Mouse (Mus musculus) neural tube, embryonic 13.5 days (tissue): ENCODE data around the gene Stk33. TPM values are rescaled to one million over a fixed set of nuclear protein-coding genes. Genes with fewer than 3 reads are reported as not detected.
"Not testable (repeated sequence)": the region's sequence is repeated elsewhere in the genome, so short reads cannot be mapped to it uniquely, and the experiment has no call there.

Experiments used
- ATAC-seq: fragments of 200-750 bp; cut with Nextera tagmentation; 2 replicates; pipeline ENCODE4 v1.8.0; 2017; ENCODE audit warnings: low read depth, mild to moderate bottlenecking, moderate TSS enrichment, moderate library complexity
- H3K27ac ChIP-seq: fragments of 300-500 bp; sonication (generic); replicated peaks from 2 replicates; pipeline ENCODE4 v1.5.1; 2015; ENCODE audit warnings: moderate library complexity, mild to moderate bottlenecking, inconsistent platforms
- H3K27me3 ChIP-seq: fragments of 300-500 bp; sonication (generic); 2 replicates; pipeline ENCODE4 v1.6.1; 2015; ENCODE audit warnings: mild to moderate bottlenecking, inconsistent platforms
- H3K36me3 ChIP-seq: fragments of 300-500 bp; sonication (generic); 2 replicates; pipeline ENCODE4 v1.6.1; 2015; ENCODE audit warnings: mild to moderate bottlenecking, inconsistent platforms
- H3K4me1 ChIP-seq: fragments of 300-500 bp; sonication (generic); replicated peaks from 2 replicates; pipeline ENCODE4 v1.6.1; 2015; ENCODE audit warnings: inconsistent platforms
- H3K4me2 ChIP-seq: fragments of 300-500 bp; sonication (generic); 2 replicates; pipeline ENCODE4 v1.6.1; 2015; ENCODE audit warnings: inconsistent platforms, mild to moderate bottlenecking, moderate library complexity
- H3K4me3 ChIP-seq: fragments of 300-500 bp; sonication (generic); 2 replicates; pipeline ENCODE4 v1.5.1; 2015; ENCODE audit warnings: mild to moderate bottlenecking, inconsistent platforms
- H3K9ac ChIP-seq: fragments of 300-500 bp; sonication (generic); 2 replicates; pipeline ENCODE4 v1.6.1; 2015; ENCODE audit warnings: moderate library complexity, mild to moderate bottlenecking, inconsistent platforms
- H3K9me3 ChIP-seq: fragments of 300-500 bp; sonication (generic); 2 replicates; pipeline ENCODE4 v1.6.1; 2016; ENCODE audit warnings: inconsistent platforms
- WGBS: fragments of 180-500 bp; shearing (Covaris S2); methylation state at CpG from one replicate; pipeline ENCODE4 v1.1.7; 2015; 5-methylcytosine and 5-hydroxymethylcytosine counted together
- polyA plus RNA-seq: library from polyadenylated mRNA; unstranded; fragments of >200 nt; fragmentation: Nextera tagmentation; extraction: Ambion mirVana; gene quantifications from 2 replicates; pipeline ENCODE4 v1.2.1, GENCODE M21; 2015

Stk33 gene
- polyA plus RNA-seq, 1 experiment from 2014 or later, result 4.2 TPM

DNA sequence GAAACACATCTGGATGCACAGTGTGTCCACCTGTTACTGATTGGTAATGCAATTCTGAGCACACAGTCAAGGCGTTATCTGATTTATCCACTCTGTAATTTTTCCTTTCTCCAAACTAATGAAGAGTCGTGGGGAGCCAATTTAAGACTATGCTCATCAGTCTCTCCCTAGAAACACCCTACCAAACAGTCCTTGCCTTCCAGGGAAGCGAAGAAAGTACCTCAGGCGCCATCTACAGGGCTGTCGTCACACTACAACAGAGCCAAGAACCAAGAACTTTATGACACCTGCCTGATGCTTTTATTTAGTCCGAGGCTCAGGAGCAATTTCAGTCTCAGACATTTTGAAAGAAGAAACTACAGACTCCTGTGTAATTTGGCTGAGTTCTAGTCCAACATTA lies 6.1 kb upstream of the Stk33 start:
- Histone ChIP-seq H3K4me1 (peaks cover 7% of the 10 kb centered on the region), H3K9me3 (no peaks in the 10 kb centered on the region), H3K4me2 (no peak overlapping the region), H3K4me3 (no peak overlapping the region), H3K27ac (no peak overlapping the region), H3K27me3 (no peaks in the 10 kb centered on the region), H3K36me3 (no peaks in the 10 kb centered on the region), H3K9ac (no peak overlapping the region)
- 8% methylated on average over 6 of the region's 6 CpGs for WGBS
- ATAC-seq, result 0 out of 2 replicates have a peak, but pooled peaks have one; percentile 21

- H3K36me3 ChIP-seq, result no peaks in the 10 kb centered on the region
- H3K4me1 ChIP-seq, result peaks cover 29% of the 10 kb centered on the region
- 91% methylated on average over 5 of the region's 5 CpGs for WGBS
- no peak overlapping the region for H3K4me2 ChIP-seq
- ATAC-seq, result no peak
- no peaks in the 10 kb centered on the region; the same call in 1 of the 2 replicates for H3K27me3 ChIP-seq
- no peak overlapping the region for H3K27ac ChIP-seq
- no peak overlapping the region for H3K9ac ChIP-seq
- H3K4me3 ChIP-seq, result no peak overlapping the region
- H3K9me3 ChIP-seq, result no peaks in the 10 kb centered on the region
Measured at GRCm38 (mm10) chr7:109442739-109443138, 3.9 kb upstream of the Stk33 start.

- no peak for ATAC-seq
- Histone ChIP-seq H3K4me3 (no peak overlapping the region), H3K4me1 (peaks cover 29% of the 10 kb centered on the region), H3K27me3 (no peaks in the 10 kb centered on the region; the same call in 1 of the 2 replicates), H3K27ac (no peak overlapping the region), H3K9ac (no peak overlapping the region), H3K4me2 (no peak overlapping the region), H3K9me3 (no peaks in the 10 kb centered on the region), H3K36me3 (no peaks in the 10 kb centered on the region)
- WGBS, result 89% methylated on average over 9 of the region's 9 CpGs
Measured at GRCm38 (mm10) chr7:109440697-109441269, 1.9 kb upstream of the Stk33 start.

GRCm38 (mm10) chr7:109424422-109425159 lies 14.3 kb downstream of the Stk33 start:
- 78% methylated on average over 3 of the region's 3 CpGs for WGBS
- ATAC-seq, result peak; percentile 56; the same call in 1 of the 2 replicates
- no peak overlapping the region for H3K4me2 ChIP-seq
- H3K27ac ChIP-seq, result no peak overlapping the region
- no peaks in the 10 kb centered on the region for H3K27me3 ChIP-seq
- no peak overlapping the region for H3K9ac ChIP-seq
- no peaks in the 10 kb centered on the region for H3K4me1 ChIP-seq
- no peaks in the 10 kb centered on the region for H3K9me3 ChIP-seq
- no peaks in the 10 kb centered on the region for H3K36me3 ChIP-seq
- H3K4me3 ChIP-seq, result no peak overlapping the region

- 81% methylated on average over 8 of the region's 8 CpGs for WGBS
- H3K9me3 ChIP-seq, result no peaks in the 10 kb centered on the region
- no peak overlapping the region for H3K4me2 ChIP-seq
- H3K36me3 ChIP-seq, result no peaks in the 10 kb centered on the region
- no peak overlapping the region for H3K4me3 ChIP-seq
- H3K27me3 ChIP-seq, result no peaks in the 10 kb centered on the region
- ATAC-seq, result no peak
- no peak overlapping the region for H3K9ac ChIP-seq
- no peak overlapping the region for H3K27ac ChIP-seq
- H3K4me1 ChIP-seq, result no peaks in the 10 kb centered on the region
Measured at GRCm38 (mm10) chr7:109422803-109423202, 16.1 kb downstream of the Stk33 start.

GRCm38 (mm10) chr7:109405491-109405890 lies 33.4 kb downstream of the Stk33 start:
- Histone ChIP-seq H3K27me3 (no peaks in the 10 kb centered on the region), H3K9ac (no peak overlapping the region), H3K4me2 (no peak overlapping the region), H3K4me1 (no peaks in the 10 kb centered on the region), H3K27ac (no peak overlapping the region), H3K36me3 (no peaks in the 10 kb centered on the region), H3K9me3 (no peaks in the 10 kb centered on the region), H3K4me3 (no peak overlapping the region)
- ATAC-seq, result no peak
- WGBS, result 32% methylated on average over 7 of the region's 7 CpGs

DNA sequence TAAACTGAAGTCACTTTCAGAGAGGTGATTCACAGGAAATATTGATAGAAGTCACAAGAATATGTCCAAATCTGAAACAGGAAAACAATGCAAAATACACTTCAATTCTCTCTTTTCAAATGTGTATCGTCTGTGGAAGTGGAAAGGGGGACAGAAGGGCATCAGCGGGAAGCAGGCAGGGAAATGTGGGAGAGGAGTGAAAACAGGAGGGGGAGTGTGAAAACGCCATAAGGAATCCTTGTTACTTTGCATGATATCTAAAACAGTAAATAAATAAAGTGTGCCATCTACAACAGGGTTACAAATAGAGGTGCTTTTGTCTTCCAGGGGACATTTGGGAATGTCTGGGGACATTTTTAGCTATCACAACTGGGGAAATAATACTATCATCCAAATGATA lies 39.6 kb downstream of the Stk33 start:
- Histone ChIP-seq H3K9ac (no peak overlapping the region), H3K4me3 (no peak overlapping the region), H3K27ac (no peak overlapping the region), H3K36me3 (no peaks in the 10 kb centered on the region), H3K9me3 (no peaks in the 10 kb centered on the region), H3K27me3 (no peaks in the 10 kb centered on the region), H3K4me1 (no peaks in the 10 kb centered on the region), H3K4me2 (no peak overlapping the region)
- ATAC-seq, result no peak
- 65% methylated on average over 3 of the region's 3 CpGs for WGBS

DNA sequence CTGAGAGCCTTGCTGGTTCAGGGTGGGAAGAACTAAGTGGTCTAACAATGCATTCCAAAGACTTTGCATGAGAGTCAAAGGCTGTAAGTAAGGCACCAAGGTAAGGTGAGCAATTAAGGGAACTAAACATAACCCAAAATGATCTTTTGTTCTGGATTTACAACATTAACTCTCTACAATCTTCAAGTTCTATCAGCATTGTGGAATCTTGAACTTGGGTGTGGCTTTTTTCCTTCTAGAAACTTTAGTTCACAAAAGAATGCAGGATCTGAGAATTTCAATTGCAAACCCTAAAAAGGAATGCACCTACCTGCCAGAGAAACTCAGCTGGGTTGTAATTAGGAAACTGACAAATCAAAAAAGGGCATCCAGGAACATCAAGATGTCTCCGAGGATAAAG lies 57.8 kb downstream of the Stk33 start:
- no peak overlapping the region for H3K4me2 ChIP-seq
- no peak overlapping the region for H3K4me3 ChIP-seq
- no peak for ATAC-seq
- H3K4me1 ChIP-seq, result no peaks in the 10 kb centered on the region
- peaks cover 13% of the 10 kb centered on the region; the same call in 1 of the 2 replicates for H3K9me3 ChIP-seq
- H3K36me3 ChIP-seq, result no peaks in the 10 kb centered on the region
- no peaks in the 10 kb centered on the region for H3K27me3 ChIP-seq
- 73% methylated on average over 1 of the region's 1 CpGs for WGBS
- no peak overlapping the region for H3K9ac ChIP-seq
- H3K27ac ChIP-seq, result no peak overlapping the region

DNA sequence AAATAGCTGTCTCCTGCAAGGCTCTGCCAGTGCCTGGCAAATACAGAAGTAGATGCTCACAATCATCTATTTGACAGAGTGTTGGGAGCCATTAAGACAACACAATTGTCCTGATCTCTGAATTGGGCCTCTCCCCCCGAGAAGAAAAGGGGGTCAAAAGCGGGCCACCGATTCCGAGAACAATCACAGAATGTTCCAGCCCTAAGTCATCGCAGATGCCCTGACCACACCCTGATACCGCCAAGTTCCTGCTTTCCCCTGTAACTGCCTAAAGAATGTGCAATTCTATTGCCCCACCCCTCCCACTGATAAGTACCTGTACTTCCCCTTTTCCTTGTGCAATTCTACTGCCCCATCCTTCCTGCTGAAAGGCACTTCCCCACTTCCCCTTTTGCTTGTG lies 65.3 kb downstream of the Stk33 start:
- not testable (repeated sequence) for H3K9me3 ChIP-seq, H3K4me3 ChIP-seq, H3K4me2 ChIP-seq, H3K36me3 ChIP-seq, ATAC-seq, H3K27me3 ChIP-seq, H3K4me1 ChIP-seq, H3K27ac ChIP-seq, H3K9ac ChIP-seq
- 92% methylated on average over 6 of the region's 6 CpGs for WGBS

- Histone ChIP-seq H3K9me3 (no peaks in the 10 kb centered on the region), H3K9ac (no peak overlapping the region), H3K27ac (no peak overlapping the region), H3K27me3 (no peaks in the 10 kb centered on the region), H3K36me3 (no peaks in the 10 kb centered on the region), H3K4me1 (no peaks in the 10 kb centered on the region), H3K4me2 (no peak overlapping the region), H3K4me3 (no peak overlapping the region)
- no peak for ATAC-seq
- WGBS, result 79% methylated on average over 5 of the region's 5 CpGs
Measured at GRCm38 (mm10) chr7:109358435-109359187, 80.3 kb downstream of the Stk33 start.

DNA sequence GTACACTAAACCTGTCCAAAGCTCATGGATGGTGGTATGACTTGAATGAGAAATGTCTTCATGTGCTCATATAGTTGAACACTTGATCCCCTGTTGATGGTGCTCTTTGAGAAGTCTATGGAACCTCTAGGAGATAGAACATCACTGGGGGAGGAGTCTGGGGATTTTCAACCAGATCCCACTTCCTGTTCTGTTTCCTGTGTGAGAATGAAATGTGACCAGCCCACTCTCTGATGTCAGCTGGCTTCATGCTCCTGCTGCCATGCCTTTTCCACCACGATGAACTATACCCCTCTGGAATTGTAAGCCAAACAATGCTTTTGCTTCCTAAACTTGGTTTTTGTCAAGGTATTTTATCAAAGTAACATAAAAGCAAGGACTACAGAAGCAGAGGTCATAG lies 81.0 kb downstream of the Stk33 start:
- no peak for ATAC-seq
- H3K36me3 ChIP-seq, result no peaks in the 10 kb centered on the region
- no peaks in the 10 kb centered on the region for H3K27me3 ChIP-seq
- H3K4me3 ChIP-seq, result no peak overlapping the region
- H3K4me2 ChIP-seq, result no peak overlapping the region
- H3K4me1 ChIP-seq, result no peaks in the 10 kb centered on the region
- no peak overlapping the region for H3K27ac ChIP-seq
- no peaks in the 10 kb centered on the region for H3K9me3 ChIP-seq
- 86% methylated on average over 1 of the region's 1 CpGs for WGBS
- no peak overlapping the region for H3K9ac ChIP-seq

DNA sequence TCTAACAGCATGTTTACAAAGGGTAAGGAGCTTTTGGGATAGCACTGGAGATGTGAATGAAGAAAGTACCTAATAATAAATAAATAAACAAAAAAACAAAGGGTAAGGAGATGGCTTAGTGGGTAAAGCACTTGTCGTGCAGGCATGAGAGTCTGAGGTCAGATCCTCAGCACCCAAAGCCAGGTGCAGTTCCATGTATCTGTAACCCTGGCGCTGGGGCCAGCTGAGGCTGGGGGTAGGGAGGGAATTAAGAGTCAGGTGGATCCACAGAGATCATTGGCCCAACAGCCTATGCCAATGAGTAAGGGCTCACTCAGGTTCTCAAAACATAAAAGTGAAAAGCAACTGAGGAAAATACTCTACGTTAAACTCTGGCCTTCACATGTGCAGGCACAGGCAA lies 91.6 kb downstream of the Stk33 start:
- Histone ChIP-seq H3K36me3 (no peaks in the 10 kb centered on the region), H3K4me1 (no peaks in the 10 kb centered on the region), H3K4me2 (no peak overlapping the region), H3K9me3 (no peaks in the 10 kb centered on the region), H3K9ac (no peak overlapping the region), H3K27ac (no peak overlapping the region), H3K4me3 (no peak overlapping the region), H3K27me3 (no peaks in the 10 kb centered on the region)
- ATAC-seq, result no peak
- WGBS, result 87% methylated on average over 3 of the region's 3 CpGs
